Mouse (Mus musculus): ENCODE measurements around the gene Afap1.

The Afap1 gene

DNA sequence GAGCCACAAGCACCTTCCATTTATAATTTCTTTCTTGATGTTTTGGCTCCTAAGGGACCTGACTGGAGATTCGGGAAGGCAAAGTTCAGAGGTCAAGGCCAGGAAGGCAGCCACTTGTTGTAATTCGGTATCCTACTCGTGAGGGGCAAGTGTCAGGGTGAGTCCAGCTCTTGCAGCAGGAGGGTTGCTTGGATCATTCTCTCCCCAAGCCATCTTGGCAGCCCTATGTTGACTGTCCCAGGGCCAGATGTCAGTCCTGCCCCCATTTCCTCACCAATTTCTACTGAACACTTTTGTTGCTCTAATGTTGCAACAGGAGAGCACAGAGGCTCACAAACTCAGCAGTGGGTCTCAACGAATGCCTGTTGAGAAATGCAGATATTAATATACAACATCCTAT is 5.0 kb downstream of the Afap1 start:
- DNase-seq = no peak

DNA sequence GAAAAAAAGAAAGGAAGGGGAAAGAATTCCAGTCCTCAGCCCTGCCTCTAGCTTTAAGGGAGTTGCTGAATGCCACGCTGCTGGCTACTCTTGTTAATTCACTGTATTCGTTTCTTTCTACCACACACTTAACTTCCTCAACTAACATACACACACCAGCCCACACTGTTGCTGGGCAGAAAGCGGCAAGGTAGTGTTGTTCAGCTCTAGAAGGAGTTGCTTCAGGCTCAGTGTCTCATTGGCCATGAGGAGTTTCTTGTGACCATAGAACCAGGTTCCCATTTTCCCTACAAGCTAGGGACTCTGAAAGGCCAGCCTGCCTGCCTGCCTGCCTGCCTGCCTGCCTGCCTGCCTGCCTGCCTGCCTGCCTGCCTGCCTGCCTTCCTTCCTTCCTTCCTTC is 5.9 kb downstream of the Afap1 start:
- DNase-seq = no peak

- no peak for DNase-seq
These were observed 7.5 kb downstream of the Afap1 start for GRCm38 (mm10) chr5:35900401-35901225.

DNA sequence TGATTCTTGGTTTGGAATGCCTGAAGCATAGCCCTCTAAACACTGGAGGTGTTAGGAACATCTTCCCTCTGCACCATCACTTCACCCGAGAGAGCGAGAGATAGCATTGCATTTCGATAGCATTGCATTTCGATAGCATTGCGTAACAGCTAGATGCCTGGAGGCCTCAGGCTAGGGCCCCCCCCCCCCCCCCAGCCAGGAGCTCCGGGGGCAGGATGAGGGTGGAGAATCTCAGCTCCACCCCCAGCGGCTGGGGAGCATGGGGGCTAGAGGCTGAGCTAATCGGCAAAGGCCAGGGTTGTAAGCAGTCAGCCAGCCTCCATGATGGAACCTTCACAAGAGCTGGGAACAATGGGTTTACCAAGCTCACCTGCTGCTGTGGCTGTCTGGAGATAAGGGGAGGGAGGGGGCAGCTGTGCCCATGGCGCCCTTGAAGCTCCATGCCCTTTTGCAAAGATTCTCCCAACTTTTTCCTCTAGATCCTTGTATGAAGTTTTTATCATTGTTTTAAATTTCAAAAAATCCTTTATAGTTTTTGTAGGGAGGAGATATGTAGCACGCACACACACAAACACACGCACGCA is 8.2 kb downstream of the Afap1 start:
- DNase-seq = no peak

- no peak for DNase-seq
These were observed 10.3 kb downstream of the Afap1 start for GRCm38 (mm10) chr5:35903456-35903855.

GRCm38 (mm10) chr5:35905283-35905682 is 12.2 kb downstream of the Afap1 start:
- DNase-seq = no peak

DNA sequence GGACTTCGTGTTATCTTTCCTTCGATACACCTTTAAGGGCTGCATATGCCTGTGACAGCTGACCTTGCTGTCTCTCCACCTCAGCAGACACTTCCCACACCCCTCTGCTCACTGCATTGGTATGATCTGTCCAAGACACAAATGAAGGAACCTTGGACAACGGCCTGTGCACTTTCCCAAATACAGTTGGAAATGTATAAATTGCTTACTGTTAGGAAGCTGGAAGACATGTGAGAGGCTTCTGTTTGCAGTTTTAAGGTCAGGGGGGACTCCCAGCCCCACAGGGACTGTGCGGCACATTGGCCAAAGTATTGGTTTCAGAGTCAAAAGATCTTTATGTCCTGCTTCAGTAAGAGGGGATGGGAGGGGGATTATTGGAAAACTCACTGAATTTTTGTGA is 14.0 kb downstream of the Afap1 start:
- DNase-seq = no peak

GRCm38 (mm10) chr5:35907633-35908426 is 14.7 kb downstream of the Afap1 start:
- peak; percentile 97 for DNase-seq

GRCm38 (mm10) chr5:35908626-35909443 is 15.7 kb downstream of the Afap1 start:
- no peak for DNase-seq

DNA sequence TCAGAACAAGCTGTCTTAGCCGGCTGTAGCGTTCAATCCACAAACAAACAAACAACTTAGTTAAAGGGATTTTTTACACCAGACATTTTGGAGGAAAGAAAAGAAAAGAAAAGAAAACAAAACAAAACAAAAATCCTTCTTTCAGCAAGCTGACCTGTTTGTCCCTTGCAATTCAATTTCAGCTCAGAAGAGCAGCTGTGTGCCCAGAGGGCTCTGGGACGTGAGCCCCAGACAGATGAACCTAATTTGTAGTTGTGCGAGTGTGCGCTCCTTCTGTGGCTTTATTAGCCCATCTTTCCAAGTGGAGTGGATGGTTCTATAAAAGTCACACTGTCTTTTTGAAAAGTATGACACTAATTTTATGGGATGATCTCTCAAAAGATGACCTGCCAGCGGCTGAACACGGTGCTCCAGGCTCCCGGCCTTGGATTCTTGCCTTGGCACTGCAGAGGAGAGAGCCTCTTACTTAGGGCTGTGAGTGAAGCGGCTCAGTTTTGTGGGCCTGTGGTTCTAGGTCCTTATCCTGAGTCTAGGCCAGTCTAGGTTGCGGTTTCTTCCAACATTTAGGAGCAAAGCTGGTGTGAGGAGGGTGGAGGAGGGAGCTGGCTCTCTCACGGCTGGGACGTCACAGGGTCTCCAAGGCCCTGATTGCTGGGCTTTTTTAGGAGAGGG is 22.6 kb downstream of the Afap1 start:
- DNase-seq = no peak

- DNase-seq = no peak
These were observed 23.5 kb downstream of the Afap1 start for GRCm38 (mm10) chr5:35916666-35917065.

DNA sequence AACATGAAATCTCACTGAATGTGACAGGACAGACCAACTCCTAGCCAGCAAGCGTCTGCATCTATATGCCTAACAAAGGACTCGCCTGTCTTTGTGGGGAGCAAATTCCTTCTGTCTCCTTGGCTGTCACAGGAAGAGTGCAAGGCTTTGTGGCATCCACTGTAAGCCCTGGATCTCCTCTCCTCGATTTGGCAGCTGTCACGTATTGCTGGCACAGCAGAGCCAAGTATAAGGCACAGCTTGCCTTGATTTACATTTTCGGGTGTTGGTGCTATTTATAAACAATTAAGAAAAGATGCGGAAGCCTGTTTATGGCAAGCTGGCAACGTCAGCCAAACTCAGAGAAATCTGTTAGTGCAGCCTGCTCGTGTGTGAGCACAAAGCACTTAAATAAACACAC is 25.3 kb downstream of the Afap1 start:
- DNase-seq = no peak

DNA sequence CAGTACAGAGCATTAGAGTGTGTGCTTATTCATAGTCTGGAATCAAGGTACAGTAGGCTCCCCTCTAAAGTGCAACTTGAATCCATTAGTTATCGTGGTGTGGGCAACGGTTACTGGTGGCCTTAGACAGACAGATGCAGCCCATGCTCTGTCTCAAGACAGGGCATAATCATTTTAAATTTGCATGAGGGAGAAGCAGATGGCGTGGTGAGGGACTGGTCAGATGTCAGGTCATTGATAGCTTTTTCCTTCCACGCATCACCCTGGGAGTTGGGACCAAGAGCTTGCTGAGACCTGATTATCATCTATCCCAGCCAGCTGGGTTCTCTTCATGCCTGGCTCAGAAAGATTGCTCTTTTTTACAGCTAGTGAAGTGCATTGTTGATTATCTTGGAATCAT is 27.0 kb downstream of the Afap1 start:
- DNase-seq = no peak

DNA sequence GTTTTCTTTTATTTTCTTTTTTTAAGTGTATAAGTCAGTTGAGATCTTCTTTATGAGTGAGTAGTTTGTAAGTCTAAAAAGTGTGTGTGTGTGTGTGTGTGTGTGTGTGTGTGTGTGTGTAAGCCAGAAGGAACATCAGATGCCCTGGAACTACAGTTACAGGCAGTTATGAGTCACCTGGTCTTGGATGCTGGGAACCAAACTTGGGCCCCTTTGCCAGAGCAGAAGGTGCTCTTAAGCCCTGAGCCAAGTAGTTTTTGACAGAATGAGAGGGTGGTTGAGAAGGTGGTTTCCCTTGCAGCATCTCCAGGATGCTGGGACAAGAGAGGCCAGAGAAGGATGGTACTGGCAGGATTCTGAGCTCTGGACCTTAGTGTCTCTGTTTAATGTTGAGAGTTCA is 27.4 kb downstream of the Afap1 start:
- no peak for DNase-seq

DNA sequence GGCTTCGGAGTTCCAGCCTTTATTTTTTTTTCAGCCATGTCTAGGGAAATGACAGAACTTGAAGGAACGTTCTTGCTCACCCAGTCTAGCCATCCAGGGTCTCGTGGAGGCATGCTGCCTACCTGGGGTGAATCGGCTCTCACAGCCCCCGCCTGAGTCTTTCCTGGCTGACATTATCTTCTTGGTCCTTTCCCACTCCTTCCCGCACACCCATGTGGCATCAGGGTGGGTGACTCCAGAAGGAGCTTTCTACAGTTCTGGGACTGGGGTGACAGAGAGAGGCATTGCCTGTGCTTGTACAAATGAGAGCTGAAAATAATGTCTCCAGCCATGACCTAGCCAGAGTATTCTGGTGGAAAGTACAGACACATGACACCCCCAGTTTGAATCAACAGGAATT is 28.0 kb downstream of the Afap1 start:
- no peak for DNase-seq

- DNase-seq = no peak
These were observed 28.6 kb downstream of the Afap1 start for GRCm38 (mm10) chr5:35921595-35922254.

- DNase-seq = no peak
These were observed 30.3 kb downstream of the Afap1 start for GRCm38 (mm10) chr5:35923448-35923847.

GRCm38 (mm10) chr5:35925171-35925634 is 32.1 kb downstream of the Afap1 start:
- peak; percentile 68 for DNase-seq

DNA sequence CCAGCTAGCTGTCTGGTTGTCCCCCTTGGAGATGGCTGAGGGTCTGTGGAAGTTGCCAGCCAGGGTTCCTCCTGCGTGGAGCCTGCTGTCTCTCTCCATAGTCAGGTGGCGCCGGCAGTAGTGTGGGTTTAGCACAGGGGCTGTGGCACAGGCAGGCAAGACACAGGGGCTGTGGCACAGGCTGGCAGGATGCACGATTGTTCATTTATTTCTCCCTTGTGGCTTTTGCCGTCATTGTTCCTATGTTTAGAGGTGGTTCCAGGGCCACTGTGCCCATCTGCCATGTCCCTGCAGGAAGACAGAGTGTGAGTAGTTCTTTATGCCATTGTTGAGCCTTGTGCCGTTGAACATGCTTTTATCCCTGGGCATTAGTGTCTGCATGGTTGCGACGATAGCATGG is 33.4 kb downstream of the Afap1 start:
- no peak for DNase-seq

GRCm38 (mm10) chr5:35931296-35931695 is 38.2 kb downstream of the Afap1 start:
- no peak for DNase-seq

DNA sequence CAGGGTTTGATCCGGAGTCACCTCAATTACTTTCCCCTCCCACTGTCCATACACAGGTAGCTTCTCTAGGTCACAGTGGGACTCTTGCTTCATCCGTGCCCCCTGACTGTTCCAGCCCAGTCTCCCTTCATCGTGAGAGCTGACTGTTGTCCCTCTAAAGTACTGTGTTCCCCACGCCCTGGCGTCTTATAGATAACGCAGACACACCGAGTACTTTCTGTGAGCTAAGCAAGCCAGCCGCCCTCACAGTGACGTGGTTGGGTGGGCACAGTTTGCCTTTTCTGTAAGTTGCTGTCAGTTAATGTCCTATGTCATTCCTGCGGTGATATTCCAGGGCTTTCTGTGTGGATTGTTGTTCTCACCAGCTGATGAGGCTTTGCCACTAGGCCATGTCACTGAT is 39.9 kb downstream of the Afap1 start:
- DNase-seq = no peak

DNA sequence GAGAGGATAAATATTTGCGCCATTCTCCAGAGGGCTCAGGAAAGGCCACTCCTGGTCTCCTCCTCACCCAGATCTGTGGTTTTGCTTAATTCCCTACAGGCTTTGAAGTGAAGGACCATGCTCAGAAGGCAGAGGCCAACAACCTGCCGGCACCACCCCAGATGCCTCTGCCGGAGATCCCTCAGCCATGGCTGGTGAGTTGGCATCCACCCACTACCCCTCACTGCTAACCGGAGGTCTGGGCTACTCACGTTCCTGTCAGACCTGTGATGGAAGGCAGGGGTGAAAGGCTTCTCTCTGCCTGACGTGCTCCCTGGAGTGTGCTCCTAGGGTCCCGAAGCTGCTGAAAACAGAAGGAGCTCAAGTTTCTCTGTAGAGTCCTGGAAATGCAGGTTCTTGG is 42.8 kb downstream of the Afap1 start:
- DNase-seq = no peak

Data from cerebellum, adult 9-10 months (tissue).